Mouse (Mus musculus) kidney, adult 2 months (tissue): Measurements from ENCODE around the gene Olfr1341. TPM values are rescaled to one million over a fixed set of nuclear protein-coding genes. Genes with fewer than 3 reads are reported as not detected.

Experiments
- DNase-seq: peaks from one replicate; pipeline ENCODE4 v3.0.0; 2021
- H3K27ac ChIP-seq: fragments of 200-500 bp; 2 replicates; pipeline ENCODE4 v1.5.1; 2012; ENCODE audit warnings: low read depth, low read length, control low read depth, inconsistent platforms; ENCODE audit not compliant: insufficient read depth
- H3K27me3 ChIP-seq: fragments of 200-500 bp; replicated peaks from 2 replicates; pipeline ENCODE4 v1.6.1; 2012; ENCODE audit warnings: mild to moderate bottlenecking, moderate library complexity, low read length, inconsistent platforms; ENCODE audit not compliant: control insufficient read depth, insufficient read depth
- H3K36me3 ChIP-seq: fragments of 200-500 bp; 2 replicates; pipeline ENCODE4 v1.6.1; 2012; ENCODE audit warnings: mild to moderate bottlenecking, moderate library complexity, low read length, inconsistent platforms; ENCODE audit not compliant: control insufficient read depth, insufficient read depth
- H3K4me1 ChIP-seq: fragments of 200-500 bp; 2 replicates; pipeline ENCODE4 v1.6.1; 2011; ENCODE audit warnings: low read length; ENCODE audit not compliant: control insufficient read depth, insufficient read depth
- H3K4me3 ChIP-seq: fragments of 200-500 bp; 2 replicates; pipeline ENCODE4 v1.5.1; 2011; ENCODE audit warnings: mild to moderate bottlenecking, low read depth, low read length, control low read depth; ENCODE audit not compliant: insufficient read depth
- CTCF ChIP-seq: fragments of 200-500 bp; conservative IDR thresholded peaks from 2 replicates; pipeline ENCODE4 v1.5.1; 2011; ENCODE audit warnings: low read depth, mild to moderate bottlenecking, control low read depth, low read length, moderate library complexity, mixed read lengths; ENCODE audit not compliant: insufficient read depth, insufficient read length
- POLR2A ChIP-seq: fragments of 200-500 bp; IDR thresholded peaks from one replicate; pipeline ENCODE4 v1.6.1; 2011; ENCODE audit warnings: low read depth, low read length, control low read depth
- WGBS: fragments of 180-500 bp; shearing (Covaris S2); methylation state at CpG from one replicate; pipeline ENCODE4 v1.1.7; 2018; 5-methylcytosine and 5-hydroxymethylcytosine counted together
- polyA plus RNA-seq: library from polyadenylated mRNA; depleted of rRNA; stranded (reverse); fragments of >200 nt; gene quantifications from 2 replicates; pipeline ENCODE4 v1.2.3, GENCODE M21; 2012; rRNA removed

Olfr1341 gene
- polyA plus RNA-seq, 1 experiment = not detected

- TF ChIP-seq POLR2A = no peak
- no peak within 1 kb of the TSS for H3K27ac ChIP-seq
- H3K27me3 ChIP-seq = no peaks in the 10 kb centered on the region
- no peak for DNase-seq
- H3K36me3 ChIP-seq = no peaks in the 10 kb centered on the region
- H3K4me3 ChIP-seq = no peak within 1 kb of the TSS
- H3K4me1 ChIP-seq = no peaks in the 10 kb centered on the region
Measured at GRCm38 (mm10) chr4:118719838-118720237, 16.5 kb downstream of the Olfr1341 start, which contains the start of gene Olfr1340. Gene Olfr1340 (plus strand): TSS chr4:118720138.

- no peaks in the 10 kb centered on the region for H3K4me1 ChIP-seq
- WGBS = 57% methylated on average over 10 of the region's 10 CpGs
- peak; percentile 5 for DNase-seq
- no peaks in the 10 kb centered on the region for H3K36me3 ChIP-seq
- TF ChIP-seq POLR2A (no peak), CTCF (no peak)
- no peaks in the 10 kb centered on the region for H3K27me3 ChIP-seq
- no peak overlapping the region for H3K27ac ChIP-seq
- no peak overlapping the region for H3K4me3 ChIP-seq
Measured at GRCm38 (mm10) chr4:118721742-118722483, 18.6 kb downstream of the Olfr1341 start.

- no peaks in the 10 kb centered on the region for H3K27me3 ChIP-seq
- DNase-seq = no peak
- no peak within 1 kb of the TSS for H3K4me3 ChIP-seq
- TF ChIP-seq POLR2A (no peak), CTCF (no peak)
- WGBS = 95% methylated on average over 1 of the region's 1 CpGs
- no peak within 1 kb of the TSS for H3K27ac ChIP-seq
- no peaks in the 10 kb centered on the region for H3K4me1 ChIP-seq
- H3K36me3 ChIP-seq = no peaks in the 10 kb centered on the region
Measured at GRCm38 (mm10) chr4:118731875-118732274, 28.6 kb downstream of the Olfr1341 start, which contains the start of gene Olfr1339. Gene Olfr1339 (plus strand): TSS chr4:118732175.

GRCm38 (mm10) chr4:118739574-118739973, 36.3 kb downstream of the Olfr1341 start:
- Histone ChIP-seq H3K4me1 (no peaks in the 10 kb centered on the region), H3K36me3 (no peaks in the 10 kb centered on the region), H3K27ac (no peak overlapping the region), H3K27me3 (no peaks in the 10 kb centered on the region; the same call in 1 of the 2 replicates), H3K4me3 (no peak overlapping the region)
- TF ChIP-seq CTCF (no peak), POLR2A (no peak)
- no peak for DNase-seq
- 61% methylated on average over 3 of the region's 3 CpGs for WGBS

GRCm38 (mm10) chr4:118740988-118741698, 37.8 kb downstream of the Olfr1341 start:
- no peaks in the 10 kb centered on the region; the same call in 1 of the 2 replicates for H3K27me3 ChIP-seq
- TF ChIP-seq POLR2A (no peak), CTCF (no peak)
- H3K27ac ChIP-seq = no peak overlapping the region
- no peak overlapping the region for H3K4me3 ChIP-seq
- H3K36me3 ChIP-seq = no peaks in the 10 kb centered on the region
- H3K4me1 ChIP-seq = no peaks in the 10 kb centered on the region
- DNase-seq = no peak
- whole genome bisulfite sequencing = 9% methylated on average over 11 of the region's 11 CpGs

GRCm38 (mm10) chr4:118741881-118742280, 38.6 kb downstream of the Olfr1341 start:
- Histone ChIP-seq H3K36me3 (no peaks in the 10 kb centered on the region), H3K27me3 (no peaks in the 10 kb centered on the region; the same call in 1 of the 2 replicates), H3K4me1 (no peaks in the 10 kb centered on the region), H3K27ac (no peak overlapping the region), H3K4me3 (no peak overlapping the region)
- no peak for DNase-seq
- 16% methylated on average over 16 of the region's 16 CpGs for WGBS
- TF ChIP-seq POLR2A = no peak

- no peak for TF ChIP-seq CTCF
- no peak for TF ChIP-seq POLR2A
- Histone ChIP-seq H3K36me3 (no peaks in the 10 kb centered on the region), H3K4me1 (no peaks in the 10 kb centered on the region), H3K27ac (no peak within 1 kb of the TSS), H3K27me3 (no peaks in the 10 kb centered on the region), H3K4me3 (no peak within 1 kb of the TSS)
- no peak for DNase-seq
- WGBS = 78% methylated on average over 1 of the region's 1 CpGs
Measured at GRCm38 (mm10) chr4:118758637-118759036, 55.3 kb downstream of the Olfr1341 start, which contains the start of gene Olfr1338. Gene Olfr1338 (minus strand): TSS chr4:118758737.

Other genes starting within 250 kb of the Olfr1341 start
- 0.03 and 0.11 TPM in 2 replicates for gene Mpl, start 246.0 kb upstream of the Olfr1341 start, polyA plus RNA-seq
- gene Tie1, start 213.5 kb upstream of the Olfr1341 start, polyA plus RNA-seq = 44.5 and 51.8 TPM in 2 replicates
- 166 and 182 TPM in 2 replicates for gene 2610528J11Rik, start 176.5 kb upstream of the Olfr1341 start, polyA plus RNA-seq
- 30.3 and 44.7 TPM in 2 replicates for gene Tmem125, start 159.5 kb upstream of the Olfr1341 start, polyA plus RNA-seq
- 0.06 and 0.08 TPM in 2 replicates for gene Cfap57, start 82.7 kb upstream of the Olfr1341 start, polyA plus RNA-seq
- gene Ebna1bp2, start 82.7 kb upstream of the Olfr1341 start, polyA plus RNA-seq = 24.0 and 29.4 TPM in 2 replicates
- gene Olfr62, start 44.6 kb upstream of the Olfr1341 start, polyA plus RNA-seq = not detected in 2 replicates
- not detected in 2 replicates for gene Olfr1342, start 10.8 kb upstream of the Olfr1341 start, polyA plus RNA-seq
- gene Olfr1340, start 16.6 kb downstream of the Olfr1341 start, polyA plus RNA-seq = not detected in 2 replicates
- not detected in 2 replicates for gene Olfr1339, start 28.7 kb downstream of the Olfr1341 start, polyA plus RNA-seq
- gene Olfr1338, start 55.2 kb downstream of the Olfr1341 start, polyA plus RNA-seq = not detected in 2 replicates
- gene Olfr1337, start 79.1 kb downstream of the Olfr1341 start, polyA plus RNA-seq = not detected in 2 replicates
- not detected in 2 replicates for gene Olfr1335, start 106.4 kb downstream of the Olfr1341 start, polyA plus RNA-seq
- gene Olfr1333, start 132.8 kb downstream of the Olfr1341 start, polyA plus RNA-seq = not detected in 2 replicates
- not detected in 2 replicates for gene Olfr1331, start 161.1 kb downstream of the Olfr1341 start, polyA plus RNA-seq
- gene Olfr1330, start 185.1 kb downstream of the Olfr1341 start, polyA plus RNA-seq = not detected in 2 replicates
- gene Olfr1329, start 213.9 kb downstream of the Olfr1341 start, polyA plus RNA-seq = not detected in 2 replicates
- gene Olfr1328, start 235.1 kb downstream of the Olfr1341 start, polyA plus RNA-seq = not detected in 2 replicates